Mouse (Mus musculus) bone marrow macrophage, adult 2 months (primary cell): ENCODE results near the gene Fam189a2.

Experiments used
- CTCF ChIP-seq: IDR thresholded peaks from 2 replicates; pipeline ENCODE4 v1.5.1; 2012; ENCODE audit warnings: low read depth, mild to moderate bottlenecking, low read length, moderate library complexity
- POLR2A ChIP-seq: IDR thresholded peaks from 2 replicates; pipeline ENCODE4 v1.6.1; 2012; ENCODE audit warnings: mild to moderate bottlenecking, low read depth, low read length, borderline replicate concordance

GRCm38 (mm10) chr19:23968862-23969225 is 62.0 kb downstream of the Fam189a2 start:
- TF ChIP-seq CTCF (no peak), POLR2A (no peak)
